Mouse (Mus musculus): Measurements from ENCODE around the gene Plin5.
"Not testable (repeated sequence)": the region's sequence is repeated elsewhere in the genome, so short reads cannot be mapped to it uniquely, and the experiment has no call there.

DNA sequence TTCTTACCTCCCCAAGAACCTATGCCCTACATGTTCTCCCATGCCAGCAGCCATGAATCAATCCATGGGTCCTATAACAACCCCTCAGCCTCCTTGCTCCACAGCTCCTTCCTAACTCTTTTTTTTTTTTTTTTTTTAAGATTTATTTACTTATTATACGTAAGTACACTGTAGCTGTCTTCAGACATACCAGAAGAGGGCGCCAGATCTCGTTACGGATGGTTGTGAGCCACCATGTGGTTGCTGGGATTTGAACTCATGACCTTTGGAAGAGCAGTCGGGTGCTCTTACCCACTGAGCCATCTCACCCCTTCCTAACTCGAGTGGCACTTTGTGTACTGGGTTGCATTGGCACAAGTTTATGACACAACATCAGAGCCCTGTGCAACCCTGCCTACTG, 51.7 kb downstream of the Plin5 start:
- peak in 2 of 3 experiments; percentile 16 to 33; a peak in 3 of 6 replicates for TF ChIP-seq CTCF (IDR thresholded peaks at IDR 0.05 in 2 of 3, conservative IDR thresholded peaks at IDR 0.05 in 1 of 3; ENCODE audit: control insufficient read depth in 1 of 3, insufficient read depth in 1 of 3, low read depth in 2 of 3, low read length in 3 of 3, poor library complexity in 1 of 3, severe bottlenecking in 1 of 3)
- not testable (repeated sequence) for TF ChIP-seq NRF1 (IDR thresholded peaks at IDR 0.05; ENCODE audit: insufficient read depth, low read depth, low read length, poor library complexity, severe bottlenecking); E2F4 (IDR thresholded peaks at IDR 0.05; ENCODE audit: borderline replicate concordance, low read depth, low read length); ZMIZ1 (IDR thresholded peaks at IDR 0.05; ENCODE audit: low read depth, low read length); TCF12 (IDR thresholded peaks at IDR 0.05; ENCODE audit: low read depth, low read length); HCFC1 (IDR thresholded peaks at IDR 0.05; ENCODE audit: low read depth, low read length); POLR2A (IDR thresholded peaks at IDR 0.05; ENCODE audit: control insufficient read depth in 1 of 2, insufficient read depth in 1 of 2, low read depth in 1 of 2, low read length in 2 of 2, poor library complexity in 1 of 2); ELF1 (IDR thresholded peaks at IDR 0.05; ENCODE audit: low read depth, low read length); GATA1 (IDR thresholded peaks at IDR 0.05; ENCODE audit: low read depth, low read length); ZKSCAN1 (IDR thresholded peaks at IDR 0.05; ENCODE audit: low read depth, low read length); EP300 (IDR thresholded peaks at IDR 0.05; ENCODE audit: low read depth in 1 of 2, low read length in 2 of 2); POLR2AphosphoS2 (IDR thresholded peaks at IDR 0.05; ENCODE audit: low read length); POLR2AphosphoS5 (IDR thresholded peaks at IDR 0.05; ENCODE audit: borderline replicate concordance, low read depth, low read length); MAX (IDR thresholded peaks at IDR 0.05; ENCODE audit: low read length)
